Mouse (Mus musculus) layer of hippocampus, postnatal 36 days (tissue): ENCODE data around the gene Limk1. TPM values are rescaled to one million over a fixed set of nuclear protein-coding genes. Genes with fewer than 3 reads are reported as not detected.

Source experiments
- DNase-seq, 2 experiments: peaks; one replicate each; pipeline ENCODE4 v3.0.0; 2022
- total RNA-seq, 2 experiments: library from RNA; stranded (reverse); gene quantifications; 2 replicates each; pipeline ENCODE4 v1.2.3; 2021

The Limk1 gene
- total RNA-seq, 2 experiments from 2014 or later, result 39.1 to 40.1 TPM

- DNase-seq, result no peak
Observed at GRCm38 (mm10) chr5:134629508-134629907, 58.9 kb downstream of the Limk1 start.

GRCm38 (mm10) chr5:134622069-134622468 lies 66.3 kb downstream of the Limk1 start:
- peak; percentile 77 to 78 for DNase-seq

GRCm38 (mm10) chr5:134621099-134621640 lies 67.2 kb downstream of the Limk1 start:
- DNase-seq, result no peak

- no peak for DNase-seq
Observed at GRCm38 (mm10) chr5:134620457-134620856, 67.9 kb downstream of the Limk1 start.

- peak; percentile 55 to 58 for DNase-seq
Observed at GRCm38 (mm10) chr5:134617071-134617470, 71.3 kb downstream of the Limk1 start.

GRCm38 (mm10) chr5:134615780-134616179 lies 72.6 kb downstream of the Limk1 start:
- DNase-seq, result no peak

- no peak for DNase-seq
Observed at GRCm38 (mm10) chr5:134615380-134615779, 73.0 kb downstream of the Limk1 start.

- DNase-seq, result no peak
Observed at GRCm38 (mm10) chr5:134614802-134615201, 73.6 kb downstream of the Limk1 start, which contains the start of gene Lat2. Gene Lat2 (minus strand): TSS chr5:134615025.

- no peak for DNase-seq
Observed at GRCm38 (mm10) chr5:134614296-134614695, 74.1 kb downstream of the Limk1 start.

- no peak for DNase-seq
Observed at GRCm38 (mm10) chr5:134613727-134614126, 74.7 kb downstream of the Limk1 start.

- DNase-seq, result no peak
Observed at GRCm38 (mm10) chr5:134611810-134612521, 76.4 kb downstream of the Limk1 start.

GRCm38 (mm10) chr5:134609916-134610643 lies 78.3 kb downstream of the Limk1 start:
- no peak for DNase-seq

GRCm38 (mm10) chr5:134607121-134607520 lies 81.3 kb downstream of the Limk1 start:
- no peak for DNase-seq

GRCm38 (mm10) chr5:134606314-134606713 lies 82.1 kb downstream of the Limk1 start:
- no peak for DNase-seq

Other genes starting within 250 kb of the Limk1 start
- gene Gtf2ird1, start 231.9 kb downstream of the Limk1 start, total RNA-seq, result 10 to 100 TPM; 28.4 to 31.3 TPM
- gene Clip2, start 136.2 kb downstream of the Limk1 start, total RNA-seq, result 100 to 1,000 TPM in 1 of 2 experiments, 10 to 100 TPM in 1; 96.7 to 105 TPM
- gene Syna, start 128.4 kb downstream of the Limk1 start, total RNA-seq, result 1 to 10 TPM; 5.1 to 5.2 TPM
- 10 to 100 TPM; 50.0 to 50.5 TPM for gene Rfc2, start 107.2 kb downstream of the Limk1 start, total RNA-seq
- gene Lat2, start 73.6 kb downstream of the Limk1 start, total RNA-seq, result 1 to 10 TPM; 3.4 to 3.7 TPM
- 100 to 1,000 TPM; 304 to 317 TPM for gene Eif4h, start 49.1 kb downstream of the Limk1 start, total RNA-seq
- gene Eln, start 58.7 kb upstream of the Limk1 start, total RNA-seq, result 10 to 100 TPM in 1 of 2 experiments, 1 to 10 TPM in 1; 8.9 to 11.4 TPM
- gene Tmem270, start 218.1 kb upstream of the Limk1 start, total RNA-seq, result not detected
- not detected for gene Cldn13, start 226.9 kb upstream of the Limk1 start, total RNA-seq
- 1 to 10 TPM; 7.1 to 8.4 TPM for gene Mettl27, start 243.8 kb upstream of the Limk1 start, total RNA-seq